Mouse (Mus musculus): ENCODE data around the gene Imp3. TPM values are rescaled to one million over a fixed set of nuclear protein-coding genes. Genes with fewer than 3 reads are reported as not detected.
A peak's percentile ranks its signal among the peaks of the same experiment; 100 is the strongest.

The Imp3 gene
- polyA plus RNA-seq (2014; fragmentation: Nextera tagmentation; extraction: Ambion mirVana): 76.4 and 80.3 TPM in 2 replicates

DNA sequence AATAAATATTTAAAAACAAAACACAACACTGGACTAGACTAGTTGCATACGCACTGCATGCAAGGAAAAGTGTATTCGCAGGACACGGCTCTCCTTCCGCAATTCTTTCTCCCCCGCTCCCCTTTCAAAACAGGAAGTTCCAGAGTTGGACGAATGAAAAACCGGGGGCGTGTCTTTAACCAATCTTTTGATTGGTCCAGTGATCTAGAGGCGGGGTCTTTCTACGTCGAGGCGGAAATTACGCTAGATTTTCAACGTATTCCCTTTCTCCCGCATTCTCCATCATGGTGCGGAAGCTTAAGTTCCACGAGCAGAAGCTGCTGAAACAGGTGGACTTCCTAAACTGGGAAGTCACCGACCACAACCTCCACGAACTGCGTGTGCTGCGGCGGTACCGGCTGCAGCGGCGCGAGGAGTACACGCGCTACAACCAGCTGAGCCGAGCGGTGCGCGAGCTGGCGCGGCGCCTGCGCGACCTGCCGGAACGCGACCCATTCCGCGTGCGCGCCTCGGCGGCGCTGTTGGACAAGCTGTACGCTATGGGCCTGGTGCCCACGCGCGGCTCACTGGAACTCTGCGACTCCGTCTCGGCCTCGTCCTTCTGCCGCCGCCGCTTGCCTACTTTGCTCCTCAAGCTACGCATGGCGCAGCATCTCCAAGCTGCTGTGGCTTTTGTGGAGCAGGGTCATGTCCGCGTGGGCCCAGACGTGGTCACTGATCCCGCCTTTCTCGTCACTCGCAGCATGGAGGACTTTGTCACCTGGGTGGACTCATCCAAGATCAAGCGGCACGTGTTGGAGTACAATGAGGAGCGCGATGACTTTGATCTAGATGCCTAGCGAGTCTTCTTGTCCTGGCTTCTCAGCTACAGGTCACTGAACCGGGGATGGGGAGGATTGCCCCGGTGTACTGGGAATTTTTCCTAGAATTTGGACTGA is at the start of gene Imp3:
Imp3 (plus strand) TSS at position 253 of the 938 bp plus-strand sequence.
- H3K4me1 ChIP-seq (ENCODE audit: control insufficient read depth, insufficient read depth, low read length): no peaks in the 10 kb centered on the region
- H3K9me3 ChIP-seq (replicated peaks; ENCODE audit: control insufficient read depth, low read length): no peaks in the 10 kb centered on the region
- peak; percentile 84 for ATAC-seq (replicated peaks; ENCODE audit: insufficient number of reproducible peaks, low FRiP score, low TSS enrichment, low read depth)
- H3K4me2 ChIP-seq (ENCODE audit: low read depth, low read length): peak within 1 kb of the TSS; percentile 53
- peak within 1 kb of the TSS; percentile 65 for H3K4me3 ChIP-seq (ENCODE audit: low read depth, low read length)
- H3K27me3 ChIP-seq (ENCODE audit: control insufficient read depth, insufficient read depth, low read length): no peaks in the 10 kb centered on the region
- H3K36me3 ChIP-seq (replicated peaks; ENCODE audit: control insufficient read depth, insufficient read depth, low read depth, low read length): no peaks in the 10 kb centered on the region
- peak within 1 kb of the TSS; percentile 68 for H3K9ac ChIP-seq (replicated peaks; ENCODE audit: low read length)
- DNase-seq (ENCODE audit: low spot score): peak; percentile 99
- under 1% methylated on average over 73 of the region's 73 CpGs for WGBS
- H3K27ac ChIP-seq (replicated peaks; ENCODE audit: low read depth, low read length): peak within 1 kb of the TSS; percentile 52

DNA sequence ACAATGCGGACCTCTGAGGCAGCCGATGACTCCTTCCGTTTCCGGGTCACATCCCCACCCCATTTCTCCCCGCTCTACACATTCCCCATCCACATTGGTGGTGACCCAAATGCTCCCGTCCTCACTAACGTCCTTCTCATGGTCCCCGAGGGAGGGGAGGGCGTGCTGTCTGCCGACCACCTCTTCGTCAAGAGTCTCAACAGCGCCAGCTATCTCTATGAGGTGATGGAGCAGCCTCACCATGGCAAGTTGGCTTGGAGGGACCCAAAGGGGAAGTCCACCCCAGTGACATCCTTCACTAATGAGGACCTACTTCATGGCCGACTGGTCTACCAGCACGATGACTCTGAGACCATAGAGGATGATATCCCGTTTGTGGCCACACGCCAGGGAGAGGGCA is 49.7 kb upstream of the Imp3 start:
- Histone ChIP-seq H3K9ac (replicated peaks; ENCODE audit: low read length) (no peak overlapping the region), H3K27me3 (ENCODE audit: control insufficient read depth, insufficient read depth, low read length) (no peaks in the 10 kb centered on the region), H3K27ac (replicated peaks; ENCODE audit: low read depth, low read length) (no peak overlapping the region), H3K36me3 (replicated peaks; ENCODE audit: control insufficient read depth, insufficient read depth, low read depth, low read length) (no peaks in the 10 kb centered on the region), H3K9me3 (replicated peaks; ENCODE audit: control insufficient read depth, low read length) (no peaks in the 10 kb centered on the region), H3K4me1 (ENCODE audit: control insufficient read depth, insufficient read depth, low read length) (no peaks in the 10 kb centered on the region), H3K4me3 (ENCODE audit: low read depth, low read length) (no peak overlapping the region), H3K4me2 (ENCODE audit: low read depth, low read length) (no peak overlapping the region)
- ATAC-seq (replicated peaks; ENCODE audit: insufficient number of reproducible peaks, low FRiP score, low TSS enrichment, low read depth): no peak
- no peak for DNase-seq (ENCODE audit: low spot score)
- 92% methylated on average over 16 of the region's 16 CpGs for WGBS

DNA sequence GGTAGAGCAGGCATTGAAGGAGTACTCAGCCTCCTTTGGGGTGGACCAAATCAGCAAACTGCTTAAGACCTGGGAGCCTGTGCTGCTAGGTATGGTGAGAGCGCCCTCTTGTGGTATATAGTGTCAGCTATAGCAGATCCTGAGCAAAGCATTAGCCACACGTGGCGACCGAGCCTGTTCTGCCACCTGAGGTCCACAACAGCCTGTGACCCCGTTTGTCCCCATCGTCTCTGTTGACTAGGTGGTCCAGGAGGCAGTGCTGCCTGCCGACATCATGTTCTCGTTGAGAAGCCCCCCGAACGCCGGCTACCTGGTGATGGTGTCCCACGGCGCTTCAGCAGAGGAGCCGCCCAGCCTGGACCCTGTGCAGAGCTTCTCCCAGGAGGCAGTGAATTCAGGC is 47.5 kb upstream of the Imp3 start:
- H3K4me1 ChIP-seq (ENCODE audit: control insufficient read depth, insufficient read depth, low read length): peaks cover 4% of the 10 kb centered on the region
- H3K36me3 ChIP-seq (replicated peaks; ENCODE audit: control insufficient read depth, insufficient read depth, low read depth, low read length): no peaks in the 10 kb centered on the region
- 3% methylated on average over 14 of the region's 14 CpGs for WGBS
- no peak overlapping the region for H3K4me3 ChIP-seq (ENCODE audit: low read depth, low read length)
- no peak for ATAC-seq (replicated peaks; ENCODE audit: insufficient number of reproducible peaks, low FRiP score, low TSS enrichment, low read depth)
- peak overlapping the region; percentile 48 for H3K4me2 ChIP-seq (ENCODE audit: low read depth, low read length)
- H3K9me3 ChIP-seq (replicated peaks; ENCODE audit: control insufficient read depth, low read length): no peaks in the 10 kb centered on the region
- H3K27ac ChIP-seq (replicated peaks; ENCODE audit: low read depth, low read length): no peak overlapping the region
- peak overlapping the region; percentile 28; the same call in 1 of the 2 replicates for H3K9ac ChIP-seq (replicated peaks; ENCODE audit: low read length)
- H3K27me3 ChIP-seq (ENCODE audit: control insufficient read depth, insufficient read depth, low read length): no peaks in the 10 kb centered on the region
- peak; percentile 94 for DNase-seq (ENCODE audit: low spot score)

DNA sequence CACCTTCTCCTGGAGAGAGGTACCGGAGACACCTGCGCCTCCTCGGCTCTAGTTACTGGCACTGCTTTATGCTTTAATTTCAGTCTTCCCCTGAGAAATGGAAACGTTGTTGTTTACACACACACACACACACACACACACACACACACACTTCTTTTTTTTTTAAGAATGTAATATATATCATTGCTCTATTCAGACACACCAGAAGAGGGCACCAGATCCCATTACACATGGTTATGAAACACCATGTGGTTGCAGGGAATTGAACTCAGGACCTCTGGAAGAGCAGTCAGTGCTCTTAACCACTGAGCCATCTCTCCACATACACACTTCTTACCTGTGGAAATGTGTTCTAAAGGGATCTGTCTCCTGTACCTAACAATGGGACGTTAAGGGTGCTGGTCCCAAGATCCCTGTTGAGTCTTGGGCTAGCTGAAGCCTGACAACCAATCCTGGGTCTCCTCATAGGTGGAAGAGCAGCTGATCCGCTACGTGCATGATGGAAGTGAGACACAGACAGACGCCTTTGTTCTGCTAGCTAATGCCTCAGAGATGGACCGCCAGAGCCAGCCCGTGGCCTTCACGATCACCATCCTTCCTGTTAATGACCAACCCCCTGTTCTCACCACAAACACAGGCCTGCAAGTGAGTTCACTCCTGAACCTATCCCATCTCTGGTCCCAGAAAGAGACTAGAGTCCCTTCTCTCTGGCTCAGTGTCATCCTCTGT is 46.6 kb upstream of the Imp3 start:
- Histone ChIP-seq H3K9ac (replicated peaks; ENCODE audit: low read length) (no peak overlapping the region), H3K27ac (replicated peaks; ENCODE audit: low read depth, low read length) (no peak overlapping the region), H3K27me3 (ENCODE audit: control insufficient read depth, insufficient read depth, low read length) (no peaks in the 10 kb centered on the region), H3K4me1 (ENCODE audit: control insufficient read depth, insufficient read depth, low read length) (peaks cover 4% of the 10 kb centered on the region), H3K4me2 (ENCODE audit: low read depth, low read length) (no peak overlapping the region), H3K36me3 (replicated peaks; ENCODE audit: control insufficient read depth, insufficient read depth, low read depth, low read length) (no peaks in the 10 kb centered on the region), H3K4me3 (ENCODE audit: low read depth, low read length) (no peak overlapping the region), H3K9me3 (replicated peaks; ENCODE audit: control insufficient read depth, low read length) (no peaks in the 10 kb centered on the region)
- DNase-seq (ENCODE audit: low spot score) (no peak), ATAC-seq (replicated peaks; ENCODE audit: insufficient number of reproducible peaks, low FRiP score, low TSS enrichment, low read depth) (no peak)
- 72% methylated on average over 11 of the region's 11 CpGs for WGBS

DNA sequence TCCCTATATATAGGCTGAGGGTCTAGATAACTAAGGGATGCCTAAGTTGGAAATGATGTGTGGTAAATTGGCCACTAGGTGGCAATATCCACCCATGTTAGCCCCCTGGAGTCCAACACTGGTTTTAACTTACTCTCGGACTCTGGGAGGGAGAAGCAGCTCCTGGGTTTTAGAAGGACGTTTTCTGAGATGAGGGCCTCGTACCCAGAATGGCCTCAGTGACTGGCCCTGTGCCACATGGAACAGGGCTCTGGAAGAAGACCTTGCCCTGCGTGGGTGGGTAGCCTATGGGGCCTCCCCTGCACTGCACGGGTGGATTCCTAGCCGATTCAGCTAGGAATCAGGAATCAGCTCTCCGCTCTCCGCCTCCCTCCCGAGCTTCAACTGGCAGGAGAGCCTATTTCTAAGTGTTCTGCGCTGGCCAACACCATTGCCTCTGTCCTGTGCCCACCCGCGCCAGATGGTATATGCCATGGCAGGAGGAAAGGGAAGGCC is 45.7 kb upstream of the Imp3 start:
- H3K27me3 ChIP-seq (ENCODE audit: control insufficient read depth, insufficient read depth, low read length): no peaks in the 10 kb centered on the region
- H3K27ac ChIP-seq (replicated peaks; ENCODE audit: low read depth, low read length): no peak overlapping the region
- ATAC-seq (replicated peaks; ENCODE audit: insufficient number of reproducible peaks, low FRiP score, low TSS enrichment, low read depth) (peak; percentile 25; the same call in 1 of the 2 replicates), DNase-seq (ENCODE audit: low spot score) (peak; percentile 92)
- 31% methylated on average over 12 of the region's 12 CpGs for WGBS
- peak overlapping the region; percentile 25 for H3K4me2 ChIP-seq (ENCODE audit: low read depth, low read length)
- peaks cover 4% of the 10 kb centered on the region for H3K4me1 ChIP-seq (ENCODE audit: control insufficient read depth, insufficient read depth, low read length)
- H3K9me3 ChIP-seq (replicated peaks; ENCODE audit: control insufficient read depth, low read length): no peaks in the 10 kb centered on the region
- peak overlapping the region; percentile 53 for H3K9ac ChIP-seq (replicated peaks; ENCODE audit: low read length)
- H3K4me3 ChIP-seq (ENCODE audit: low read depth, low read length): no peak overlapping the region
- no peaks in the 10 kb centered on the region for H3K36me3 ChIP-seq (replicated peaks; ENCODE audit: control insufficient read depth, insufficient read depth, low read depth, low read length)

DNA sequence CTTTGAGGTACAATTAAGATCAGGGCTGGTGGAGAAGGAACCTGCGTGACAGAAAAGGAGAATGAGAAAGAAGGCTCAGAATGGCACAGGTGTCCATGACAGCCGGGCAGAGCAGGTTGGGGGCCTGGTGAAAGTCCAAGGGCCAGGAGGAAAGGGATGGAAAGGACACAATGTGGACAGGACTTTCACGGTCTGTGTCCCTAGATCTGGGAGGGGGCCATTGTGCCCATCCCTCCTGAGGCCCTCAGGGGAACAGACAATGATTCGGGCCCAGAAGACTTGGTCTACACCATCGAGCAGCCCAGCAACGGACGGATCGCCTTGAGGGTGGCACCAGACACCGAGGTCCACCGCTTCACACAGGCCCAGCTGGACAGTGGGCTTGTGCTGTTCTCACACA is 45.2 kb upstream of the Imp3 start:
- H3K4me3 ChIP-seq (ENCODE audit: low read depth, low read length): no peak overlapping the region
- no peak overlapping the region for H3K27ac ChIP-seq (replicated peaks; ENCODE audit: low read depth, low read length)
- no peak overlapping the region for H3K4me2 ChIP-seq (ENCODE audit: low read depth, low read length)
- H3K27me3 ChIP-seq (ENCODE audit: control insufficient read depth, insufficient read depth, low read length): no peaks in the 10 kb centered on the region
- no peak for DNase-seq (ENCODE audit: low spot score)
- H3K4me1 ChIP-seq (ENCODE audit: control insufficient read depth, insufficient read depth, low read length): peaks cover 4% of the 10 kb centered on the region
- H3K9me3 ChIP-seq (replicated peaks; ENCODE audit: control insufficient read depth, low read length): no peaks in the 10 kb centered on the region
- ATAC-seq (replicated peaks; ENCODE audit: insufficient number of reproducible peaks, low FRiP score, low TSS enrichment, low read depth): no peak
- no peak overlapping the region for H3K9ac ChIP-seq (replicated peaks; ENCODE audit: low read length)
- 85% methylated on average over 10 of the region's 10 CpGs for WGBS
- H3K36me3 ChIP-seq (replicated peaks; ENCODE audit: control insufficient read depth, insufficient read depth, low read depth, low read length): no peaks in the 10 kb centered on the region

DNA sequence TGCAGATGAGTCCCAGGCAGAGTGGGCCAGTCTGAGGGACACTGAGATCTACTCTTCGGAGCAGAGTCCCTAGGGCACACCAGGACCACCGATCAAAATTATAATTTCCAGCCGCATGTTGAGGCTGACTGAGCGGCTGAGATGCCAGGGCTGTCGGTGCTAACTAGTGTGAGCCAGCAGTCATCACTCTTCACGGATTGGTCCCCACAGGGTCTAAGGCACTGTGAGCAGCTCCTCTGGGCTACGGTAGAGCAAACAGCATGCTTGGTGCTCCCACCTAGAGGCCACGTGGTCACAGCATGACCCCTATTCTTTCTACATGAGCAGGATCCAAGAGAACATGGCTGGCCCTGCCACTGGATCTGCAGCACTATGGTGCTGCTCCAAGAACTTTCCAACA is 44.0 kb upstream of the Imp3 start:
- no peak overlapping the region for H3K9ac ChIP-seq (replicated peaks; ENCODE audit: low read length)
- H3K4me1 ChIP-seq (ENCODE audit: control insufficient read depth, insufficient read depth, low read length): peaks cover 4% of the 10 kb centered on the region
- no peaks in the 10 kb centered on the region for H3K27me3 ChIP-seq (ENCODE audit: control insufficient read depth, insufficient read depth, low read length)
- WGBS: 63% methylated on average over 8 of the region's 8 CpGs
- no peak overlapping the region for H3K4me3 ChIP-seq (ENCODE audit: low read depth, low read length)
- ATAC-seq (replicated peaks; ENCODE audit: insufficient number of reproducible peaks, low FRiP score, low TSS enrichment, low read depth): no peak
- no peak overlapping the region for H3K27ac ChIP-seq (replicated peaks; ENCODE audit: low read depth, low read length)
- no peak overlapping the region for H3K4me2 ChIP-seq (ENCODE audit: low read depth, low read length)
- no peak for DNase-seq (ENCODE audit: low spot score)
- H3K9me3 ChIP-seq (replicated peaks; ENCODE audit: control insufficient read depth, low read length): no peaks in the 10 kb centered on the region
- H3K36me3 ChIP-seq (replicated peaks; ENCODE audit: control insufficient read depth, insufficient read depth, low read depth, low read length): no peaks in the 10 kb centered on the region

Data from embryonic facial prominence, embryonic 11.5 days (tissue).